Mouse (Mus musculus) hindbrain, postnatal 0 days (tissue): ENCODE measurements around the gene Usp35. TPM values are rescaled to one million over a fixed set of nuclear protein-coding genes. Genes with fewer than 3 reads are reported as not detected.

Experiments used
- ATAC-seq: fragments of 200-750 bp; cut with Nextera tagmentation; 2 replicates; pipeline ENCODE4 v1.8.0; 2017; ENCODE audit warnings: mild to moderate bottlenecking, moderate TSS enrichment, moderate library complexity
- DNase-seq: peaks from one replicate; pipeline ENCODE4 v3.0.0-alpha.2; 2015; ENCODE audit warnings: low spot score
- H3K27ac ChIP-seq: fragments of 300-500 bp; sonication (generic); 2 replicates; pipeline ENCODE4 v1.5.1; 2014; ENCODE audit warnings: mild to moderate bottlenecking
- H3K27me3 ChIP-seq: fragments of 300-500 bp; sonication (generic); 2 replicates; pipeline ENCODE4 v1.6.1; 2014; ENCODE audit warnings: low read length, mixed read lengths; ENCODE audit not compliant: insufficient read depth
- H3K36me3 ChIP-seq: fragments of 300-500 bp; sonication (generic); 2 replicates; pipeline ENCODE4 v1.6.1; 2014; ENCODE audit warnings: low read length, mixed read lengths; ENCODE audit not compliant: insufficient read depth
- H3K4me1 ChIP-seq: fragments of 300-500 bp; sonication (generic); 2 replicates; pipeline ENCODE4 v1.6.1; 2014; ENCODE audit warnings: antibody characterized with exemption, low read length, mixed read lengths; ENCODE audit not compliant: insufficient read depth
- H3K4me2 ChIP-seq: fragments of 300-500 bp; sonication (generic); 2 replicates; pipeline ENCODE4 v1.6.1; 2014; ENCODE audit warnings: low read depth, mild to moderate bottlenecking, low read length, moderate library complexity, mixed read lengths
- H3K4me3 ChIP-seq: fragments of 300-500 bp; sonication (generic); 2 replicates; pipeline ENCODE4 v1.5.1; 2014; ENCODE audit warnings: low read length
- H3K9ac ChIP-seq: fragments of 300-500 bp; sonication (generic); replicated peaks from 2 replicates; pipeline ENCODE4 v1.6.1; 2014; ENCODE audit warnings: mild to moderate bottlenecking, low read length, moderate library complexity, mixed read lengths
- H3K9me3 ChIP-seq: fragments of 300-500 bp; sonication (generic); 2 replicates; pipeline ENCODE4 v1.6.1; 2016; ENCODE audit warnings: low read length, mixed read lengths
- CTCF ChIP-seq: IDR thresholded peaks from 2 replicates; pipeline ENCODE4 v1.5.1; 2016; ENCODE audit warnings: antibody characterized with exemption, control low read depth, low read depth
- WGBS: fragments of 180-500 bp; shearing (Covaris S2); extraction: QIAGEN DNeasy Blood & Tissue Kit; methylation state at CpG from one replicate; pipeline ENCODE4 v1.1.7; 2014; 5-methylcytosine and 5-hydroxymethylcytosine counted together
- polyA plus RNA-seq: library from polyadenylated mRNA; unstranded; fragments of >200 nt; fragmentation: Nextera tagmentation; extraction: Ambion mirVana; gene quantifications from 2 replicates; pipeline ENCODE4 v1.2.1, GENCODE M21; 2015
- total RNA-seq: library from RNA; depleted of rRNA; stranded (reverse); fragments of >200 nt; gene quantifications from 2 replicates; pipeline ENCODE4 v1.2.3, GENCODE M21; 2014

Gene Usp35
- total and polyA plus RNA-seq, 2 experiments from 2014 or later, result 2.4 to 14.2 TPM

DNA sequence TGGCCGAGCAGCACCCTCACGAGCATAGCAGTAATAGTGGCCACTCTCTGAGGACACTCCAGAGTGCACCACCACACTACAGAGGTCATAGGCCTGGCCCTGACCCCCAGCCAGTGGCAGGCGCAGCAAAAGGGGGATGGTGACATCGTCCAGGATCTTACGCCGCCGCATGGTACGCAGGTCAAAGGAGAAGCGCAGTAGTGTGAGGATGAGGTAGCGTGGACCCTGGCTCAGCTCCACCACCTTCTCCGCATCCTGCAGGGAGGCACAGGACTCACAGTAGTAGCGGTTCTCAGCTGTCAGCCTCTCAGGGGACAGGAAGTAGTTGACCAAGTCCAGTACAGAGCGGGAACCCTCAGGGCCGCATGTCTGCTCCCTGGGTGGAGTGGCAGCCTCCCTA is 20.2 kb downstream of the Usp35 start:
- no peak overlapping the region for H3K4me2 ChIP-seq
- H3K4me1 ChIP-seq, result no peaks in the 10 kb centered on the region
- no peaks in the 10 kb centered on the region for H3K27me3 ChIP-seq
- peaks cover 40% of the 10 kb centered on the region; the same call in 1 of the 2 replicates for H3K36me3 ChIP-seq
- H3K9ac ChIP-seq, result no peak overlapping the region
- DNase-seq, result no peak
- 95% methylated on average over 14 of the region's 14 CpGs for WGBS
- no peak for ATAC-seq
- no peak for TF ChIP-seq CTCF
- H3K9me3 ChIP-seq, result no peaks in the 10 kb centered on the region
- H3K27ac ChIP-seq, result no peak overlapping the region
- H3K4me3 ChIP-seq, result no peak overlapping the region

DNA sequence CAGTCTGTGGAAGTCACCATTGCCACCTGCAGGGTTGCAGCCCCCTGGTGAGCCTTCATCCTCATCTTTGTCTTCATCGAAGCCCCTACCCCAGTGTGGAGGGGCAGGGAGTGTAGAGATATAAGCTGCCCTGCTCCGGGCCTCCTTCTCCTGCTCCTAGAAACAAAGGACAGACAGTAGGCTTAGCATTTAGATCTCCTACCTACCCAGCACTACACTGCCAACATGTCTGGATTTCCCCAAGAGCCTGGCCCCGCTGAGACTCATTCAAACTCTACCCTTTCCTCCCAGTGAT is 21.5 kb downstream of the Usp35 start:
- H3K36me3 ChIP-seq, result peaks cover 45% of the 10 kb centered on the region; the same call in 1 of the 2 replicates
- no peak for DNase-seq

DNA sequence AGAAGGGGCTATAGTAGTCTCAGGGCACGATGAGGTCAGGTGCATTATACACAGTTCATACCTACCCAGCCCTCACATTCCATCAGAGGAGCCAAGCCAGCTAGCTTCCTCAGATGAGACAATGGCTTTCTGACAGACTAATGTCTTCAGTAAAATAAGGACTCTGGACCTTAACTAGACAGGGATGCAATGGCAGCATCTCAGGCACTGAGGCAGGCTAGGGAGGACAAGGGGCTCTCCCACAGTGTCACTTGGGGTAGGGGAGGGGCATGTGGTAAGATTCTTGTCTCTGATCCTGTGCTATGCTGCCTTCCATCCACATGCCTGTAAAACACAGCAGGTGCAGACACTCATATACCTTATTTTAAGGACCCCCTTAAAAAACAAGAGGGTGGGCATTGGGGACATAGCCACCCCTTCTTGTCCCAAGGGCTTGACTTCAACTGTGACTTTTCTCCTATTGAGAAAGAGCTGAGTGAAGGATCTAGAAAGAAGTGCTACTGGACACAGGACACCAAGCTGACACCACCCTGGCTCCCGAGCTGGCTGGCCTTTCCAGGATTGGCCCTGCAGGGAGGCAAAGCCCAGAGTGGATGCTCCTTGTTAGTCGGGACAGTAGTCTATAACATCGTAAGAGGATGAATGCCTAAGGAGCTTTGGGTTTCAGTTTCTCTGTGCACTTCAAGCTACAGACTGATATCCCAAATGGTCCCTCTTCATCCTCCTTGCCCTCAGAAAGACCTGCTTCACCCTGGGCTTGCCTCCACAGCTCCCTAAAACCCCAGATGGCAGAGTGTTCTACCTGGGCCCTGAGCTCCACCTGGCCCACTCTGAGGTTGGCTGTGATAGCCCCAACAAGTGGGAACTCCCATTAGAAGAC is 22.1 kb downstream of the Usp35 start:
- DNase-seq, result no peak
- no peak for TF ChIP-seq CTCF
- H3K27me3 ChIP-seq, result no peaks in the 10 kb centered on the region
- no peak for ATAC-seq
- H3K9ac ChIP-seq, result no peak overlapping the region
- no peak overlapping the region for H3K4me2 ChIP-seq
- 87% methylated on average over 4 of the region's 4 CpGs for WGBS
- no peak overlapping the region for H3K27ac ChIP-seq
- H3K36me3 ChIP-seq, result peaks cover 49% of the 10 kb centered on the region
- H3K4me3 ChIP-seq, result no peak overlapping the region
- H3K9me3 ChIP-seq, result no peaks in the 10 kb centered on the region
- no peaks in the 10 kb centered on the region for H3K4me1 ChIP-seq

More for the DNA sequence above, 21.5 kb downstream of the Usp35 start:
- TF ChIP-seq CTCF, result no peak
- WGBS, result 87% methylated on average over 3 of the region's 3 CpGs
- H3K4me1 ChIP-seq, result no peaks in the 10 kb centered on the region
- H3K4me3 ChIP-seq, result no peak overlapping the region
- H3K27me3 ChIP-seq, result no peaks in the 10 kb centered on the region
- no peak overlapping the region for H3K9ac ChIP-seq
- no peaks in the 10 kb centered on the region for H3K9me3 ChIP-seq
- ATAC-seq, result no peak
- no peak overlapping the region for H3K27ac ChIP-seq
- H3K4me2 ChIP-seq, result no peak overlapping the region

DNA sequence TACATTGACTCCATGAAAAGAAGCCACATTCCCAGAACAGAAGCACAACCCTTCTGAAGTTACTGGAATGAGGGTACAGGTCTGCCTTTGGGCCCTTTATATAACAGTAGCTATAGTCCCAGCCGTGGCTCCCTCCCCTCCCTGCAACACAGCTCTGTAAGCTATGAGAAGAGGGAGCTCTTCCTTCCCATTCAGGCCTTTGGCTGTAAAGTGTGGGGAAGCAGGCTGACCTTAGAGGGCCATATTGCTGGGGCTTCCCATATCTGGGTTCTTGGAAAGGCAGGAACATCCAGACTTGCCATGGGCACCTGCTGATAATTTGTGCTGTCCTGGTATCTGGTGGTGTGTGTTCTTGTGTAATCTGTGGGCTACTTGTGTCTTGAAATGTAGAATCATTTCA is 24.3 kb downstream of the Usp35 start:
- Histone ChIP-seq H3K4me2 (no peak overlapping the region), H3K4me3 (no peak overlapping the region), H3K9me3 (no peaks in the 10 kb centered on the region), H3K27me3 (no peaks in the 10 kb centered on the region), H3K27ac (no peak overlapping the region), H3K4me1 (no peaks in the 10 kb centered on the region), H3K36me3 (peaks cover 68% of the 10 kb centered on the region), H3K9ac (no peak overlapping the region)
- 81% methylated on average over 1 of the region's 1 CpGs for WGBS
- TF ChIP-seq CTCF, result no peak
- DNase-seq, result no peak
- no peak for ATAC-seq

DNA sequence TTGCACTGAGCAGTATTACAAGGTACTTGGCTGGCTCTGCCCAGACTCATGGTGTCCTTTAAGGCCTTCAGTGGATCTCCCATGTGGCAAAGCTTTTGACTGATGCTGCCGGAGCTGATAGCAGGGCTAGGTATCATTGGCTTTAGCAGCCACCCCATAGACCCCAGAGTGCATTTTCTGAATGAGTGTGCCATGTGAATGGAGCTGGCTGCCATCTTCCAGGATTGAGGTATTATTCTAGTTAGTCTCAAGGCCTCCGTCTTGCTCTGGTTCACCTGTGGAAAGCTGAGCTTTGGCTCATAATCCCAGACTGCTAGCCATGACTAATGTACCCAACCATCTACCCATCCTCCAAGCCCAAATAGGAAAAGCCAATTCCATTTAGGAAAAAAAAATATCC is 25.0 kb downstream of the Usp35 start:
- peaks cover 64% of the 10 kb centered on the region for H3K36me3 ChIP-seq
- DNase-seq, result no peak
- H3K9me3 ChIP-seq, result no peaks in the 10 kb centered on the region
- H3K9ac ChIP-seq, result no peak overlapping the region
- no peaks in the 10 kb centered on the region for H3K27me3 ChIP-seq
- H3K4me1 ChIP-seq, result no peaks in the 10 kb centered on the region
- 98% methylated on average over 2 of the region's 2 CpGs for WGBS
- H3K4me3 ChIP-seq, result no peak overlapping the region
- no peak for ATAC-seq
- TF ChIP-seq CTCF, result no peak
- H3K27ac ChIP-seq, result no peak overlapping the region
- no peak overlapping the region for H3K4me2 ChIP-seq

DNA sequence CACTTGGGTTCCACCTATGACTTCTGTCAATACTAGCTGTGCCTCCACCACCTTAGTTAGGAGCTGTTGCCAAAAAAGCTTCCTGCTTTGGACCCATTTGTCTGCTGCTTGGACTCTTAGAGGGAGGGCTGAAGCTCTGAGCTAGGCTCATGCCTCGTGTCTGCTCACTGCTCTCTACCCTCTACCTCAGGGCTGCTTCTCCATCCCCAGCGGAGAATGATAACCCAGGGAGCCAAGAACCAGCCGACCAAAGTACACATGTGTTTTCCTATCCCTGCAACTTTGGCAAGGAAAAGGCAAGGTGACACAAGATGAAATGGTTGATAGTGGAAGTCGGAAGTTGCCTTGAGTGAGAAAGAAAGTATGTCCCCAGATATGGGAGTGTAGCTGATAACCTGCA is 26.6 kb downstream of the Usp35 start:
- ATAC-seq (no peak), DNase-seq (no peak)
- WGBS, result 87% methylated on average over 4 of the region's 4 CpGs
- Histone ChIP-seq H3K27me3 (no peaks in the 10 kb centered on the region), H3K36me3 (peaks cover 51% of the 10 kb centered on the region), H3K9ac (no peak overlapping the region), H3K4me3 (no peak overlapping the region), H3K9me3 (no peaks in the 10 kb centered on the region), H3K4me1 (no peaks in the 10 kb centered on the region), H3K4me2 (no peak overlapping the region), H3K27ac (no peak overlapping the region)
- TF ChIP-seq CTCF, result no peak

DNA sequence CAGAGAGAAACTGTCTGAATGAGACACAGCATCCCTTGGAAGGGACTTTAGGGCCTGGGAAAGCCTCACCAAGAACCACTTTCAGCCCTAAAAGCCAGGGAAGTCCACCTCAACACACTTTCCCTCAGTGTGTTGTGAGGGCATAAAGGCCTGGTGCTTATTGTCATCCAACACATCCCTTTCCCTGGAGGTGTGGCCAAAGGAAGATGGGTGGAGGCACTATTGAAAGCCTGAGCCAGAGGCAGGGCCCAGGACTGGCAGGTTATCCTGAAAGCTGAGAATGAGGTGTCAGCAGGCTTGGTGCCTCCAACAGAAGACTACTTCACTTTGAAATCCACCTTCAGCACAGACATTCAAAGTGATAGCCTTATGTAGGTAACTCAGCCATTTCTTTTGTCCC is 27.3 kb downstream of the Usp35 start:
- peaks cover 53% of the 10 kb centered on the region for H3K36me3 ChIP-seq
- no peak for TF ChIP-seq CTCF
- no peak overlapping the region for H3K27ac ChIP-seq
- H3K4me3 ChIP-seq, result no peak overlapping the region
- DNase-seq, result no peak
- H3K27me3 ChIP-seq, result no peaks in the 10 kb centered on the region
- H3K9ac ChIP-seq, result no peak overlapping the region
- H3K9me3 ChIP-seq, result no peaks in the 10 kb centered on the region
- ATAC-seq, result no peak
- H3K4me2 ChIP-seq, result no peak overlapping the region
- H3K4me1 ChIP-seq, result no peaks in the 10 kb centered on the region
